Mouse (Mus musculus) cerebellum, postnatal 4 days (tissue): ENCODE results near the gene Camta1.

ENCODE experiments used
- DNase-seq, 2 experiments: peaks; one replicate each; pipeline ENCODE4 v3.0.0; 2022; ENCODE audit warnings: low spot score in 2 of 2, mixed read lengths in 1 of 2

Camta1 gene

DNA sequence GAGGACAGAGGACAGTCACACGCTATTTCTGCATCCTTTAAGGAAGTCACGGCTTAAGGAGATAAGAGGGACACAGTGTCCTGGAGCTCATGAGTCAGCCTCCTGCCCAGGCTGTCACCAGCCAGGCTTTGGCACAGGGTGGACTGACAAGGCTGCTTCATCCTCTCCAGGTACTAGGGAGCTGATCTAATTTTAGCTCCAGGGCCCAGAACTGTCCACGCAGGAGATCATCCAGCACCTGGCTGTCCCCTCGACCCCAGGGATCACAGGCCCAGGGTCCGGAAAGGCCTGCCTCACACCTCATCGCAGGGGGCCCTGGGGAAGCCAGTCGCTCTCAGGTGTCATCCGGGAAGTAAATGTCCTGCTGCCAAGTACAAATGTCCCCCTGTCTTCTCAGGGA is 341.6 kb downstream of the Camta1 start:
- no peak for DNase-seq

DNA sequence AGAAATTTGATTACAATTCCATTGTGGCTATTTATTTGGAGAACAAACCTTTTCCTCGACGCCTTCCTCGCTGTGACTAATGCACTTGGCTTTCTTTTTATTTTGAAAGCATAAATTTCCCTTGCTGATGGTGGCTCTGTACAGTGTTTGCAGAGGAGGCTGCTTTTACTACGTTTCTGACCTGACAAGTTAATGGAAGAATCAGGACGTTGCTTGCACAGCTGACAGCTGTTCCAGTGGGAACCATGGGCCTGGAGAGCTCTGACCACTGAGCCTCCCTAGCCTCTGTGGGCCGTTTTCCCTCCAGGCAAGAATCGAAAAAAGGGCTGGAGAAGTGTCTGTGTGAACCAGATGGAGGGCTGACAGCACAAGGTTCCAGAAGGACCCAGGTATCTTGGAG is 342.7 kb downstream of the Camta1 start:
- no peak for DNase-seq

DNA sequence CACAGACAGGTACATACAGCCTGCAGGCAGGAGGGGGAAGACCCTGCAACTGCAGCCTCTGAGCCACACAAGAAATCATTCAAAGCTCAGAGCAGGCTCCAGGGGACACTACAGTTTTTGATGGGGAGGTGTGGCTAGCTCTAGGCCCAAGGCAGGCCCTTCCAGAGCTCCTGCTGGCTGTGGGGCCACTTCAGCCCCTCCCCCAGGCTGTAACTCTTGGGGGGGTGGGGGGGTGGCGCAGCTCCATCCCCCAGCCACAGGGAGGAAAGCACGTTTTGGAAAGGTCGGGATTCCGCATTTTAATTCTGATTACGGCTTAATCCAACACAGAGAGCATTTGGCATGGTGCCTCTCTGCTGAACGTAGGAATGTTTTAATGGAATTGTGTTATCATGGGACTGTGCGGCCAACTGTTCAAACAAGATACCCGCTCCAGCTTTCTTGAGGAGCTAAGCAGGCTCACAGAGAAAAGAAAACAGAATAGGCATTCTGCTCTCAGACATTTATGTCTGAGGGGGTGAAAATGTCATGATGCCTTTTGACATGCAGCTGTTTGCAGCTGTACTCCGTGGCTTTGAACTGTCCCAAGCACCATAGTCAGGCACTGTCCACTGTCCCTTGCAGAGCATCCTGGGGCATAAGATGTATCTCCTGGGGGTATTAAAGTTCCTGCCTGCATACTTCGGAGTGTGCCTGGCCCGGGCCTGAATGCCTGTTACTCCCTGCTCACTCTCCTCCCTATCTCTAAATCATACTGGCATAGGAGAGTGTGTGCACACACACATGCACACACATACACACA is 344.5 kb downstream of the Camta1 start:
- no peak for DNase-seq

DNA sequence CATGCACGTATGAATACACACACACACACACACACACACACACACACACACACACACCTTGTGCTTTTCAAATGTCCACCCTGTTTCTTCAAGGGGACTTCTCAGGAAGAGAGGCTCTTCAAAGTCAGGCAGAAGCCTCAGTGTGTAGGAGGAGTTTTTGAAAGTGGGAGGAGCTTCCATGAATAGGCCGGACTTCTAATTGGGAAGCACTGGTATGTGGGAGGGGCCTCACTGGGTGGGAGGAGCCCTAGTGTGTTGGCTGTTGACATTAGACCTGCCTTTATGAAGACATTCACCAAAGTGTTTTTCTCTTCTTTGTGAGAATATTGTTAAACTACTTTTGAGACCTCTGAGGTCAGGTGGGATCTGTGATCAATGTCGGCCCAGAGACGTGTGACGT is 346.4 kb downstream of the Camta1 start:
- DNase-seq = no peak

DNA sequence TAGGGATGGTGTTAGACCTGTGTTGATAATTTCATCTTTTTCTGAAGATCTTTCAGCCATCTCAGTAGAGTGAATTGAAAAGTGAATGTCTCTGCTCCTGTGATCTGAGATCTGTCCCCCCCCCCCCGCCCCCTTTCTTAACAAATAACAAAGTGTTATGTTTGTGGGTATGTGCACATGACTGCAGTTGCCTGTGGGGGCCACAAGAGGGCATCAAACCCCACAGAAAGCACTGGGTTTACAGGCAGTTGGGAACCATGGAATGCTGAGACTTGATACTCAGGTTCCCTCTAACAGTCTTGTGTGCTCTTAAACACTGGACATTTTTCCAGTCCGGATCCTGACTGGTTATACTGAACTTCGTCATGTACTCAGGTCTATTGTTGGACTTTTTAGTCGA is 350.6 kb downstream of the Camta1 start:
- DNase-seq = no peak

DNA sequence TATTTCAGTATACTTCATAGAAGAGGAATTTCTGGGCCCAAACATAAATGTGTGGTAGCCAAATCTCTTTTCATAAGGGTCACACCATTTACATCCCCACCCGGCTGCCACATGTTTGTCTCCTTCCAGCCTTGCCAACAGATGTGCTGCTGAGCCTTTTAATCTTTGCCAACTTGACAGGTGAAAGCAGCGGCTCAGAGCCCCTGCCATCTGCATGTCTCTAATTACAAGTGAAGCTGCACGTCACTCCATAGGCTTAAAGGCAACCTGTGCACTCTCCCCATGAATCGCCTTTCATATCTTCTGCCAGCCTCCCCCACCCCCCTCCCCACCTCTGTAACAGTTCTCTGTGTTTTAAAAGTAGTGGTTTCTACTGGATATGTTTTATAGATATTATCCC is 351.3 kb downstream of the Camta1 start:
- no peak for DNase-seq

DNA sequence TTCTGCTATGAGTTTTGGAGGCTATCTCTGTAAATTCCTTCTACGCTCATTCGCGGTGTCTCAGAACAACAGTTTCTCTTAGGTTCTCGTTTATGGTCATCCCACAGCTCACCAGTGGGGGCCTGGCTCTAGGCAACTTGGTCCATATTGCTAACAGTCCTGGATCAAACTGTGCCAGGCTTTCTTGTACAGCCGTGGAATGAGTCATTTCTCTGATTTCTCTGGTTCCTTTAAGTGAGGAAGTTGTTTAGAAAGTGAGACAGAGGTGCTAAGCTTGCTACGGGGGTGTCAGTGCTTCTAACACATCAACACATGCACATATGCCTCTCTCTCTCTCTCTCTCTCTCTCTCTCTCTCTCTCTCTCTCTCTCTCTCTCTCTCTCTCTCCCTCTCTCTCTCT is 355.0 kb downstream of the Camta1 start:
- DNase-seq = no peak

DNA sequence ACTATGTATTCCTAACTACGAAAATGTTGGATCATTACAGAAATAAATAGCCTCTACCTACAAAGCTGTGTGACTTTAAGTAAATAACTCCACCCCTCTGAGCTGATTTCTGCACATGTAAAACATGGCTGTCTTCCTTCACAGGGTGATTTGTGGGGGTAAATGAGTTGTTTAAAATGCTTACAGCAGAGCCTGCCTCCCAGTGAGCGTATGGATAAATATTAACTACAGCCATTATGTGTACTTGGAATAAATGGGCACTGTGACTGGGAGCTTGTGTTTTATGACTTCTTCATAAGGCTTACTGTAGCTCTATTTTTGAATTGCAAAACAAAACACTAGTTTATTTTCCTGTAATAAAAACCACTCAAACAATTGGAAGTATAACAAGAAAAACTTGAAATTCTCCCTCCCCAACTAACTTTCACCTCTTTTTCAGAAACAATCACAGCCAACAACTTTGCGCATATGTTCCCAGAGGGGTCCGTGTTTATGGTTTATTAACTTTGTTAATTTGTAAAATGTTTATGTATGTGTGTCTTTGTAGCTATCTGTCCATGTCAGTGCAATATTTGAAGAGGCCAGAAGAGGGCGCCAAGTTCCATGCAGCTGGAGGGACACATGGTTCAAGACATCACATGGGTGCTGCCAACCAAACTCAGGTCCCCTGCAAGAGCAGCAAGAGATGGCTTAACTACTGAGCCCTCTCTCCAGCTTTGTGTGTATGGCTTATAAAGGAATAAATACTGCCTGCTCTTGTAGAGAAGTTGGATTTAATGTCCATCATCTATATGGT is 363.0 kb downstream of the Camta1 start:
- no peak for DNase-seq

DNA sequence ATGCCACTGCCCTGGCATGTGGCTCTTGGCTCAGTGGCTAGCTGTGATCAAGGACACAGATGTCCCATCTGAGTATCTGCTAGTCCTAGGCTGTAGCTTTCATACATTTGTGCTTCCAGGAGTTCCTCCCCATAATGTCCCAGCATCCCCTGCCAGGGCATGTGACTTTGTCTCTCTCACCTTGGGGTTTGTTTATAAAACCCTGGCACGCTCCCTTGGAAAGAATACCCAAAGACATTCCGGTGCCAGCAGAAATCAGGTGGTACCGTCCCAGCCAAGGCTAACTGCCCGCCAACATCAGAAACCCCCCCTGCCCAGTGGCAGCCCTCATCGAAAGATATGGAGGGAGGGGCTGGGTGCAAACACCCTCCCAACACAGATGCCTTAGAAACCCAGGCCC is 365.1 kb downstream of the Camta1 start:
- no peak for DNase-seq

DNA sequence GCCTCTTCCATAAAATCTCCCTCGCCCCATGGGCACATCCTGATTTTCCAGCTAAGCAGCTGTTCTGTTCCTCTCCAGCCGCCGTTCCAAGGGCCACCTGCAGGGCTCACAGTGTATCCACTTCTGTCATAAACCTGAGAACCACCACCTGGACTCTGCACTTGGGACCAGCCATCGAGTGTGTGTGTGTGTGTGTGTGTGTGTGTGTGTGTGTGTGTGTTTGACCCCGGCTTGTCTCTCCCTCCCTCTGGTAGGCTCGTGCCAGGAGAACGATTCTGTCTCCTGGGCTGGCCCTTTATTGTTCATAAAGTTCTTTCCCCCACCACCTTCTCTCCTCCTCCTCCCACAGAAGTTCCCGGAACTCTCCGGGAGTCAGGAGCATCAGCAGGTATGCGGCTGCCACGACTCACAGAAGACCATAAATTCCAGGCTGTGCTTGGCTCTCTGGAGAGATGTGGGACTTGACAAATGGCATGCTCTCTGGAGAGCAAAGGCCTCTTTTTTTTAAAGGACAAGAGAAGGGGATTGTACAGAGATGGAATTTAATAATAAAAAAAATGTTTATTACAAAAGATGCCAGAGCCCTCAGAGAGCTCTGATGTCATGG is 366.3 kb downstream of the Camta1 start:
- no peak for DNase-seq

DNA sequence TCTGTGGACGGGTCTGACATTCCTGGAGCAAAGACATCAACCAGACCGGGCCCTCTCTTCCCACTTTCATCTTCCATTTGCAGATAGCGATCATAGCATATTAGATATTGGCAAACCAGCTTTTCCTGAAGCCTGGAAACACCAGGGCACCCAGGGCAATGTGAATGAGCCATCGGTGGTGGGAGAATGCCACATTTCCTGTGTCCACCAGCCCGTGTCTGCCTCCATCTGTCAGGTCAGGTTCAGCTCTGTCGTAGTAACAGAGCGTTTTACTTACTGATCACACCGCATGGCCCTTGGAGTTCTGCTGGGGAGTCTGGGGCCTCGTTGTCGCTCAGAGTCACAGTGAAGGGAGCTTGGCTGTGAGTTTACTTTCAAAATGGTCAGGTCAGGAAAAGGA is 368.9 kb downstream of the Camta1 start:
- DNase-seq = no peak

DNA sequence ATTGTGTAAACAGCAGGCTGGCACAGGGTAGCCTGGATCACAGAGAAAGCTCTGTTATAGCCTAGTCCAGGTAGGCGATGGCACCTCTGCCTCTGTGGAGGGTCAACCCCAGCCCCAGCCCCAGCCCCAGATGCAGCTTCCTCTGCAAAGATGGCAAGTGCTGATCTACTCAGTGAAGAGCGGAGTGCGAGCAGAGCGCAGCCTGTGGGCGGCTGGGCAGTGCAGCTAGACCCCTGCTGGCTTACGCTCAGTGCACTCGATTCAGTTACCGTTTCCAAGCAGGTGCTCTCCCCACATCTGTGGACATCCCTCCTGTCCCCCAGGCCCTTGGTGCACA is 377.7 kb downstream of the Camta1 start:
- DNase-seq = no peak

DNA sequence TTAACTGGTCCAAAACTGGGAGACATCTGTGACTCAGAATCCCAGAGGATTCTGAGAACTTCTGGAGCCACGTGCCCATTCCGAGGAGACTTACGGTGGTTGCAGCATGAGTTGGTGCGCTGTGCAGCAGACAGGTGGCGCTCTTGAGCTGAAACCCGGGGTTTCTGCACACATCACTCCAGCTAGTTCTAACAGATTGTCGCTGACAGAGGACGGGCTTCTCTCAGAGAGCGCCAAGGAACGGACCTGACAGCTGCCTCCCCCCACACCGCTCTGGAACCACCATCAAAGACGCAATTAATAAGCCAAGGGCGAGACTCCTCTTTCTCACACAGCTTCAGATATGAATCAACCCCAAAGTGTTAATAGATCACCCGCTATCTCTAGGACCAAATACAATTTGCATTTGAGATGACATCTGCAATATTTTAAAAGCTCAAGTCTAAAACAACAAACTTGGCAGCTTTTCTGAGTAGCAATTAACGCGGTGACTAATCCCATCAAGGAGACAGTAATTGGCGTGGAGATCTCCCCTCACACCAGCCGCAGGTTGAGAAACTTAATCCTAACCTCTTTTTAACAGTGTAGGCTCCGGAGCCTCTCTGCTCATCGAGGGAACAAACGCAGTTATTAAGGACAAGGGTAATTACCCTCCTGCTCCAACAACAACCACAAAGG is 378.2 kb downstream of the Camta1 start:
- peak; percentile 73 to 89 for DNase-seq

DNA sequence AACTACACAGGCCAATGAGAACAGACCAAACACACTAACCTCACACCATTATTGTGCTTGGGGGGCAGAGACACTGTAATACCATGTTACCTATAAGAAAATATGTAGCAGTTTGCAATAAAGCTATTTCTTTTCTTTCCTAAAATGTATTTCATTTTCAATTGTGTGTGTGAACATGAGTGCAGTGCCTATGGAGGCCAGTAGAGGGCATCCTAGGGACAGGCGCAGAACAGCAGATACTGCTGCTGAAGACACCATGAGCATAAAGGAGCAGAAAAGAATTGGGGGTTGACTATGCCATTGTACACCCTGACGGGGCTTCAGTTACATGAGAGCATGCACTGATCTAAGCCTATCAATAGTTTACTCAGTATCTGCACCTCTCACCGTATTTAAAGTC is 380.7 kb downstream of the Camta1 start:
- no peak for DNase-seq

DNA sequence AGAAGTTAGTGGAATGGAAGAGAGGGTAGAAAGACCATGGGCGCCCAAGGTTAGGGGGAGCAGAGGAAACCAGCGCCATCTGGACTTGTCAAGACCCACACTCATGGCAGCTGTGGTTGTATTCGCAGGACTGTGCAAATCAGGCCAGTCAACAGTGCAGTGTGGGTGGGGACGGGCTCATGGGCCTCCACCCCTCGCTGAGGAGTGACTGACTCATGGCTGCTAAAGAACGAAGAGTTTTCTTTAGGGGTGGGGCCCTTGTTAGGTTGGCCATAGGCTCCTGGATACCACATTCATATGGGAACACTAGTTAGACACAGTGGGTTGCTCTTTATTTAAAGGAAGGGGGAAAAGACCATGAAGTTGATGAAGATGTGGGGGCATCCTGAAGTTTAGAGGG is 383.7 kb downstream of the Camta1 start:
- DNase-seq = no peak

DNA sequence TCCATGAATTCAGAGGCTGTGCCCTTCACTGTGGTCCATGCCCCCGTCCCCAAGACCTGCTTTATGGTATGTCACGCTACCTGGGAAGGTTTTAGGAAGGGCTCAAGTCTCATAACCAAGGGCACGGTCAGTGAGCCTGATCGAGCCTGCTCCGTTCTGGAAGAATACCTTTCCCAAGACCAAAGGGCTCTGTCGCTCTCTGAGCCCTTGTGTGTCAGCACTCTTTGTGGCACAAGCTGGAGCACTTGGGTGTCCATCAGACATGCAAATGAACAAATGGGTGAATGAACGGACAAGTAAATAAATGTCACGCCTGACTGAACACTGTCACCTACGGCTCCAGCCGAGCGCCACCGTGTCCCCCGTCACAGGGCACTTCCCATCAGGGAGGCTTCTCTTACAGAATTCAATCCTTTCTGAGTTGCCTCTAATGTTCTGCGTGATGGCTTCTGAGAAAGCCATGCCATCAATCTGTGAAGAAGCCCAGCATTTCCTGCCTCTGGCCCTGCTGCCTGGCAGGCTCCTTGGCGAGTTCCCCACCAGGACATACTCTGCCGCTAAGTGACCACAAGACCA is 386.7 kb downstream of the Camta1 start:
- no peak for DNase-seq

DNA sequence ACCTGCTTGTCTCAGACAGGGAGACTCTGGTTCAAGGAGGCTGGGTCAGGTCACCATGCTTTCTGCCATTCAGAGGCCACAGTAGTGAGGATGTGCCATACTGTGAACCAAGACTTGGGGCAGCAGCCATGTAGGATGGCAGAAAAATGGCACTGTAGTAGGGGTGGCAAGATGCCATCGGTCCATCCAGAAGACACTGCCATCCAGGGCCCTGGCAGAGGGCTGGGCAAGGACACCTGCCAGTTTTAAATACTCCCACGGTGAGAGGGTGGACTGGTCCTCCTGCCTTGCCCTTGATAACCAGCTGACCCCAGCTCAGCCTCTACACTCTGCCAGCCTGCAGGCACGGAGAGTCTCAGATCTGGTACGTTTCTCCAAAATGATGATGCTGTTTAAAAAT is 389.8 kb downstream of the Camta1 start:
- no peak for DNase-seq

DNA sequence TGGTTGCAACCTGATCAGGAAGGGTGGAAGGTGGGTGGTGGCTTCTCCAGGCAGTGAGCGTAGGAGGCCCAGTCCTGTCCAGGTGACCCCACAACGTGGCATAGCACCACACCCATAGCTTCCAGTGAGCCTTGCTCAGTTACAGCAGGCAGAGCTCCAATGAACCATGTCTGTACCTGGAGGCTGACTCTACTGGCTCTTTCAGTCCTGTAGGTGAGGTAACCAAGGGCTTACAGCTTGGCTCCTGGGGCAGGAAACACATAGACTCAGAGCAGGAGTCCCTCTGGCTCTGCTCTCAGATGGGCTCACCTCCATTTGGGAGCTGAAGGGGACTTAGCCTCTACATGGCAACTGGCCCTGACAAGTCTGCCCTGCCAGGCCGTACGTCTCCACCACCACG is 393.3 kb downstream of the Camta1 start:
- no peak for DNase-seq

DNA sequence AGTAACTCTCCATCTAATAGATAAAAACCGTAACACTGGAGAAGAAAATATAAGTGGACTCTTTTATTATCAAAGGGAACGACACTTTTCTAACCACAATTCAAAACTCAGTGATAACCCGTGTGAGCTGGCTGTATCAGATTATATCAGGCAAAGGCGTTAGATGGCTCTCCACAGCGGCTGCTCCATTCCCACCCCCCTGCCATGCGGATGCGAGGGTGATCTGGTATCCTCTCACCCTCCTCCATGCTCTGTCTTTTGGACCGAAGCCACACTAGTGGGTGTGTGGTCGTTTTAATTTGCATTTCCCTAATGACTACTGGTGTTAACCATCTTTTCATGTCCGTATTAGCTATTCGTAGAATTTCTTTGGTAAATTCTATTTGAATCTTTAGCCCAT is 403.0 kb downstream of the Camta1 start:
- peak in 1 of 2 experiments; percentile 26 for DNase-seq

DNA sequence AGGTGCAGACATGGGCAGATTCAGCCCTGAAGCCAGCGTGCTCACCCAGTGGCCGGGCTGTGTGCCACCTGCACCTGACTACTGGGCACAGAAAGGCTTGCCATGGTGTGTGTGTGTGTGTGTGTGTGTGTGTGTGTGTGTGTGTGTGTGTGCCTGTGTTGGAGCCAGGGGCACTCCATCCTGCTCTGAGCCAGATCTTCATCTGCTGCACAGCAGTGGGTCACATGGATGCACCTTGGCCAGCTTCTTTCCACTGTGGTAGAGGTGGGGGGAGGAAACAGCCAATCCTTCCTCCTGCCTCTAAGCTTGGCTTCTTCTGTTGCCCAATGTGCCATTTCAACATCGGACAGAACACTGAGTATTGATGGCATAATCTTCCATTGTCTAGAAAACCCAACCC is 407.1 kb downstream of the Camta1 start:
- DNase-seq = peak in 1 of 2 experiments; percentile 53

DNA sequence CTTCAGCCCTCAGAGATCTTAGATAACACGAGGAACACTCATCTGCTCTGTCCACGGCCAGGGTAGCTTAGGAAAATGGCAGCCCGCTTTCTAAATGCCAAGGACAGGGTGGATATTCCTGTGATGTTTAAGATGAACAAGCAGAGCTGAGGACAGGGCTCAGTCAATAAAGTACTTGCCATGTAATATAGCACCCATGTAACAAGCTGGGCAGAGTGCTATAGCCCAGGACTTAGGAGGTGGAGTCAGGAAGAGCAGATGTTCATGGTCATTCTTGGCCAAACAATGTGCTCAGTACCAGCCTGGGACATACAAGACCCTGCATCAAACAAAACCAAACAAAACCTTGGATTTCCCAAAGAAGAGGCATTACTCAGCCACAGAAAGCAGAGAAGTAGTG is 407.6 kb downstream of the Camta1 start:
- DNase-seq = no peak

DNA sequence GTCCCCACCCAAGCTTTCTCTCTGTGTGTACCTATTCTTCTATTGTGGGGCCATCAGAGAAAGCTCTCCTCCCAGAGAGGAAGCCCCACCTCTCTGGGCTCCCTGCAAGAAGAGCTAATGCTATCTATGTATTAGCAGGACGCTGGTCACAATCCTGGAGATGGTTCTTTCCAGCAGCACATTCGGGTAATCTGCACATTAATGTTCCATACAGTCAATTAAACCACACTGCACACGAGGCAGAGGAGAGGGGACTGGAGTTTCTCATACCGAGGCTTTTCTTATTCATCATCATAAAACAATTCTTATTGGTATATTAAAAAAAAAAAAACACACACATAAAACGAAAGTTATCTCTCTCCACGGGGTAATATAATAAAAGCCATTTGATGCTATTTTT is 409.8 kb downstream of the Camta1 start:
- DNase-seq = no peak
